Mouse (Mus musculus): ENCODE measurements at regions not wholly inside any gene's neighbourhood (a gene's known extent, or its start where the extent isn't known, plus 50 kb on each side); places are given as distances from the start of the nearest gene placed in this dataset.

DNA sequence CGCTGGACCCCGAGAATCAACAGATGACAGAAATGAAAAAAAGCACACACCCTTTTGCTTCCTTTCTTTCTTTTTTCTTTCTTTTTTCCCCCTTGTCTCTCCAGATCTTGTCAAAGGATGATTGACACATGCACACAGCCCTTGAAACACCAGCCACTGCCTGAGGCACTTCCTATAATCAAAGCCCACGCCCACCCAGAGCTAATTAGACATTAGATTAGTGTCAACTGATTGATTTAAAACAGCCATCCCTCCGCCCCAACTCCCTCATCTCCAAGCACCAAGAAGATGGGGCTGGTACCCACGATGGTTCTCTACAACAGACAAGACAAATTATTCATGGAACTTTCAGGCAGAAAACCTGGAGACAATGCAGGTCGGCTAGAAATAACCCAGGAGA, 239.5 kb upstream of the Sox9 start:
- TF ChIP-seq E2F4 (IDR thresholded peaks at IDR 0.05; ENCODE audit: insufficient read depth): no peak
- TF ChIP-seq POLR2A (IDR thresholded peaks at IDR 0.05; ENCODE audit: insufficient read length, low read depth): no peak
- TF ChIP-seq TCF12 (IDR thresholded peaks at IDR 0.05; ENCODE audit: insufficient read depth, poor library complexity, severe bottlenecking): no peak
- no peak for TF ChIP-seq POLR2AphosphoS2 (IDR thresholded peaks at IDR 0.05; ENCODE audit: insufficient read length, low read depth)
- no peak for TF ChIP-seq MYOD1 (IDR thresholded peaks at IDR 0.05; ENCODE audit: control insufficient read depth in 1 of 3, insufficient read length in 2 of 3, low read depth in 2 of 3)
- no peak for TF ChIP-seq SRF (IDR thresholded peaks at IDR 0.05; ENCODE audit: control insufficient read depth, insufficient read length, low read depth)
- no peak for TF ChIP-seq MYOG (IDR thresholded peaks at IDR 0.05; ENCODE audit: control insufficient read depth in 1 of 3, insufficient read depth in 1 of 3, insufficient read length in 2 of 3, low read depth in 2 of 3)
